Mouse (Mus musculus) liver, embryonic 16.5 days (tissue): ENCODE measurements around the gene Prg2. TPM values are rescaled to one million over a fixed set of nuclear protein-coding genes. Genes with fewer than 3 reads are reported as not detected.

Experiments
- ATAC-seq: fragments of 200-750 bp; cut with Nextera tagmentation; 2 replicates; pipeline ENCODE4 v1.8.0; 2017; ENCODE audit warnings: low read depth, mild to moderate bottlenecking, moderate number of reproducible peaks, moderate library complexity
- H3K27ac ChIP-seq: fragments of 300-500 bp; sonication (generic); 2 replicates; pipeline ENCODE4 v1.5.1; 2014; ENCODE audit warnings: mild to moderate bottlenecking, low read length
- H3K27me3 ChIP-seq: fragments of 300-500 bp; sonication (generic); 2 replicates; pipeline ENCODE4 v1.6.1; 2014; ENCODE audit warnings: low read depth, low read length, mixed read lengths; ENCODE audit not compliant: control insufficient read depth, insufficient read depth
- H3K36me3 ChIP-seq: fragments of 300-500 bp; sonication (generic); 2 replicates; pipeline ENCODE4 v1.6.1; 2014; ENCODE audit warnings: mild to moderate bottlenecking; ENCODE audit not compliant: control insufficient read depth, insufficient read depth
- H3K4me1 ChIP-seq: fragments of 300-500 bp; sonication (generic); 2 replicates; pipeline ENCODE4 v1.6.1; 2014; ENCODE audit warnings: low read depth, low read length, mixed read lengths; ENCODE audit not compliant: control insufficient read depth
- H3K4me2 ChIP-seq: fragments of 300-500 bp; sonication (generic); 2 replicates; pipeline ENCODE4 v1.6.1; 2014; ENCODE audit warnings: low read depth, low read length, mixed read lengths
- H3K4me3 ChIP-seq: fragments of 300-500 bp; sonication (generic); 2 replicates; pipeline ENCODE4 v1.5.1; 2014; ENCODE audit warnings: low read depth, mild to moderate bottlenecking, low read length
- H3K9ac ChIP-seq: fragments of 300-500 bp; sonication (generic); 2 replicates; pipeline ENCODE4 v1.6.1; 2014; ENCODE audit warnings: low read depth, low read length
- H3K9me3 ChIP-seq: fragments of 300-500 bp; sonication (generic); replicated peaks from 2 replicates; pipeline ENCODE4 v1.6.1; 2016; ENCODE audit warnings: low read length; ENCODE audit not compliant: control insufficient read depth
- WGBS: fragments of 180-500 bp; shearing (Covaris S2); extraction: QIAGEN DNeasy Blood & Tissue Kit; methylation state at CpG from one replicate; pipeline ENCODE4 v1.1.7; 2014; ENCODE audit not compliant: insufficient replicate concordance; 5-methylcytosine and 5-hydroxymethylcytosine counted together
- polyA plus RNA-seq: library from polyadenylated mRNA; unstranded; fragments of >200 nt; fragmentation: Nextera tagmentation; extraction: Ambion mirVana; gene quantifications from 2 replicates; pipeline ENCODE4 v1.2.1, GENCODE M21; 2015

Gene Prg2
- polyA plus RNA-seq, 1 experiment from 2014 or later = 71.0 TPM

DNA sequence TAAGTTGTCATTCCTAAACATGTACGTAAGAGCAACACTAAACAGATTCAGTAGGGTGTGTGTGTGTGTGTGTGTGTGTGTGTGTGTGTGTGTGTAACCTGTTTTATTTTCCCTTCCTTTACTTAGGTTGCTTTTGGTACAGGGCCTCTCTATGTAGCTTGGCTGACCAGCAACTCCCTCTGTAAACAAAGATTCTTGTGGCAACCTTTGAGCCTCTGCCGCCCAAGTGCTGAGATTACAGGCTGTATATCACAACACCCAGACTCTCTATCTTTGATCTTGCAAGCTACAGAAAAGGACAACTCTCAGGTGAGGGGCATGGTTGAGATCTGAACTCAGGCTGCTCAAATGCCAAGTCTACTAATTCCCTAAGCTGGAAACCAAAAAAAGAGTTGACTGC, 29.0 kb downstream of the Prg2 start:
- no peaks in the 10 kb centered on the region for H3K9me3 ChIP-seq
- 49% methylated on average over 2 of the region's 2 CpGs for WGBS
- H3K36me3 ChIP-seq = no peaks in the 10 kb centered on the region
- H3K27ac ChIP-seq = peak overlapping the region; percentile 23
- ATAC-seq = no peak
- no peak overlapping the region for H3K4me3 ChIP-seq
- H3K4me2 ChIP-seq = no peak overlapping the region
- H3K27me3 ChIP-seq = no peaks in the 10 kb centered on the region; the same call in 1 of the 2 replicates
- H3K4me1 ChIP-seq = peaks cover 49% of the 10 kb centered on the region
- H3K9ac ChIP-seq = no peak overlapping the region

DNA sequence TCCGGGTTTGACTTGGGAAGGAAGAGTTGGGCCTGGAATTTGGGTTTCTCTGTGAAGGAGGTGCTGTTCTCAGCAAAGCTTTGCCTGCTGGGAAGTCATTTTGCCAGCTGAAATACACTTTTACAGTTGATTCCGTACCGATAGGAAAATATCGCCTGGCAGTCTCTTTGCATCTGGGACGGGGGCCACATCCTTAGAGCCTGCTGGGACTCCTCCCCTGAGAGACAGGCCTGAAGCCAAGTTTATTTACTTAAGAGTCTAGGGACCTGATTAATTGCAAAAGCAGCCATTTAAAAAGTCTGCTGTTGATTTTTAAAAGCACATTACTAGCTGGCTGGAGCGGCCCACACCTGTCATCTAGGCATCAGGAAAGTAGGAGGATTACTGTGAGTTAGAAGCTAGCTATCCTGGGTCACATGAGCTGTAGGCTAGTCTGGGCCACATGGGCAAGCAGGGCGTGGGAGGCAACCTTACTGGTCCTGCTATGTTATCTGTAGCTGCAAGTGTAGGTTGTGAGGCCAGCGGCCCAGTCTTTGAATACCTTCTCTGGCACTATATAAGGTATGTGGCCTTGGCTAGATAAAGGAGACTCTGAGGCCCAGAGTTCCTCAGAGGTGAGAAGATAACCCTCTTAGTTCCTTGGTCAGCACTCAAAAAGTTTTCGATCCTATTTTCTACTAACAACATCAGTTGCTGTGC, 31.8 kb downstream of the Prg2 start:
- Histone ChIP-seq H3K9ac (peak overlapping the region; percentile 65), H3K27ac (peak overlapping the region; percentile 96), H3K27me3 (no peaks in the 10 kb centered on the region), H3K4me3 (peak overlapping the region; percentile 49), H3K4me2 (peak overlapping the region; percentile 69), H3K36me3 (no peaks in the 10 kb centered on the region), H3K9me3 (no peaks in the 10 kb centered on the region), H3K4me1 (peaks cover 52% of the 10 kb centered on the region)
- WGBS = 34% methylated on average over 9 of the region's 9 CpGs
- ATAC-seq = peak; percentile 99

DNA sequence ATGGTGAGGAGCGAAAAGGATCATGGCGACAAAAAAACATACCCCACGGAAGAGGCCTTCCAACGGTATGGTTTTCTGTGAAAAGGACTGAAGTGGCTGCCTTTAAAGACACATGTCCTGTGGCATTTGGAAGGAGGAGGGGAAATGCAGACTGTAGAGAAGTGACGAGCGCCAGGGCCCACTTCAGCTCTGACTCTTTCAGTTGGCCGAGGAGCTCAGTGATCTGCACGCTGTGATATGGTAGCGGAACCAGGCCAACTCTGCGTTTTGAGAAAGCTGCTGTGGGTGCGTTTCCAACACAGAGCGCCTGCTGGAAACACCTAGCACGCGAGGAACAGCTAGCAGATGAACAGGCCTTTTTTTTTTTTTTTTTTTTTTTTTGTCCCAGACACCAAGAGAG, 32.4 kb downstream of the Prg2 start:
- Histone ChIP-seq H3K9ac (peak overlapping the region; percentile 65), H3K4me1 (peaks cover 52% of the 10 kb centered on the region), H3K36me3 (no peaks in the 10 kb centered on the region), H3K27me3 (no peaks in the 10 kb centered on the region), H3K4me3 (peak overlapping the region; percentile 49), H3K4me2 (peak overlapping the region; percentile 69), H3K27ac (peak overlapping the region; percentile 96), H3K9me3 (no peaks in the 10 kb centered on the region)
- 24% methylated on average over 14 of the region's 14 CpGs for WGBS
- ATAC-seq = peak; percentile 65

- no peaks in the 10 kb centered on the region for H3K9me3 ChIP-seq
- H3K4me2 ChIP-seq = peak overlapping the region; percentile 69
- no peak overlapping the region for H3K4me3 ChIP-seq
- no peaks in the 10 kb centered on the region for H3K36me3 ChIP-seq
- 58% methylated on average over 5 of the region's 5 CpGs for WGBS
- H3K4me1 ChIP-seq = peaks cover 52% of the 10 kb centered on the region
- peak overlapping the region; percentile 21; the same call in 1 of the 2 replicates for H3K27ac ChIP-seq
- no peaks in the 10 kb centered on the region for H3K27me3 ChIP-seq
- no peak for ATAC-seq
- no peak overlapping the region for H3K9ac ChIP-seq
Measured at GRCm38 (mm10) chr2:85013826-85014587, 33.7 kb downstream of the Prg2 start.

- no peak overlapping the region for H3K4me2 ChIP-seq
- peaks cover 47% of the 10 kb centered on the region for H3K4me1 ChIP-seq
Measured at GRCm38 (mm10) chr2:85014588-85014982, 34.3 kb downstream of the Prg2 start.

GRCm38 (mm10) chr2:85022043-85022442, 41.8 kb downstream of the Prg2 start:
- no peak for ATAC-seq
- Histone ChIP-seq H3K4me3 (no peak overlapping the region), H3K9me3 (no peaks in the 10 kb centered on the region), H3K4me2 (no peak overlapping the region), H3K4me1 (no peaks in the 10 kb centered on the region), H3K9ac (no peak overlapping the region), H3K27me3 (no peaks in the 10 kb centered on the region), H3K27ac (no peak overlapping the region), H3K36me3 (no peaks in the 10 kb centered on the region)
- WGBS = 31% methylated on average over 4 of the region's 4 CpGs

More at GRCm38 (mm10) chr2:85014588-85014982, 34.3 kb downstream of the Prg2 start:
- Histone ChIP-seq H3K9me3 (no peaks in the 10 kb centered on the region), H3K36me3 (no peaks in the 10 kb centered on the region), H3K27me3 (no peaks in the 10 kb centered on the region), H3K9ac (no peak overlapping the region), H3K27ac (no peak overlapping the region), H3K4me3 (no peak overlapping the region)
- no peak for ATAC-seq
- WGBS = 52% methylated on average over 3 of the region's 3 CpGs

GRCm38 (mm10) chr2:85026178-85026577, 45.9 kb downstream of the Prg2 start:
- H3K9ac ChIP-seq = no peak overlapping the region
- no peak overlapping the region for H3K4me2 ChIP-seq
- H3K4me1 ChIP-seq = no peaks in the 10 kb centered on the region
- no peaks in the 10 kb centered on the region for H3K9me3 ChIP-seq
- no peaks in the 10 kb centered on the region for H3K36me3 ChIP-seq
- H3K27ac ChIP-seq = no peak overlapping the region
- H3K4me3 ChIP-seq = no peak overlapping the region
- no peak for ATAC-seq
- 64% methylated on average over 3 of the region's 3 CpGs for WGBS
- no peaks in the 10 kb centered on the region; the same call in none of the 2 replicates for H3K27me3 ChIP-seq

GRCm38 (mm10) chr2:85027281-85027680, 47.0 kb downstream of the Prg2 start:
- 24% methylated on average over 5 of the region's 5 CpGs for WGBS

GRCm38 (mm10) chr2:85029897-85030296, 49.6 kb downstream of the Prg2 start:
- Histone ChIP-seq H3K27ac (no peak overlapping the region), H3K9ac (no peak overlapping the region), H3K9me3 (no peaks in the 10 kb centered on the region), H3K27me3 (peaks cover 14% of the 10 kb centered on the region), H3K4me1 (no peaks in the 10 kb centered on the region), H3K4me2 (no peak overlapping the region), H3K36me3 (no peaks in the 10 kb centered on the region), H3K4me3 (no peak overlapping the region)
- WGBS = 43% methylated on average over 6 of the region's 6 CpGs
- no peak for ATAC-seq

More at GRCm38 (mm10) chr2:85027281-85027680, 47.0 kb downstream of the Prg2 start:
- no peak overlapping the region for H3K9ac ChIP-seq
- H3K27ac ChIP-seq = no peak overlapping the region
- ATAC-seq = peak; percentile 22; the same call in 1 of the 2 replicates
- H3K27me3 ChIP-seq = no peaks in the 10 kb centered on the region; the same call in none of the 2 replicates
- H3K9me3 ChIP-seq = no peaks in the 10 kb centered on the region
- H3K4me2 ChIP-seq = no peak overlapping the region
- H3K4me1 ChIP-seq = no peaks in the 10 kb centered on the region
- no peak overlapping the region for H3K4me3 ChIP-seq
- H3K36me3 ChIP-seq = no peaks in the 10 kb centered on the region
